Mouse (Mus musculus) bone marrow macrophage, adult 2 months (primary cell): ENCODE data around the gene Bik.

Experiments
- CTCF ChIP-seq: IDR thresholded peaks from 2 replicates; pipeline ENCODE4 v1.5.1; 2012; ENCODE audit warnings: low read depth, mild to moderate bottlenecking, low read length, moderate library complexity
- POLR2A ChIP-seq: IDR thresholded peaks from 2 replicates; pipeline ENCODE4 v1.6.1; 2012; ENCODE audit warnings: mild to moderate bottlenecking, low read depth, low read length, borderline replicate concordance

DNA sequence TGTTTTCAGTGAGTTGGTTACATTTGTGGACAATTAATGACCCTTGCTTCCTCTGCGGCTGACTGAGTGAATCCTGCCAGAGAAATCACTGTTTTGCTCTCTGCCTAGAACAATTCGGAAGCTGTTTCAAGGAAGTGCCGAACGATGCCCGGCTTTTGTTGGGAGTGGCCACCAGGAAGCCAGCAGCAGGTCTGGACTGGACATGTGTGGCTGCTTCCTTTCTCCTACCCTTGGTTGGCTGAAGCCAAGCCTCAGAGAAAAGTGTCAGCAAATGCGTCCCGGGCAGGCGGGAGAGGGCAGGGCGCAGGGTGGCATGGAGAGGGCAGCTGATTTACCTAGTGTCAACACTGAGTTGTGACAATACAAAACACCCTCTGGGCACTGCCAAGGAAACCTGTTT, 3.6 kb downstream of the Bik start:
- TF ChIP-seq CTCF (no peak), POLR2A (no peak)
